In the genomic region with DNA sequence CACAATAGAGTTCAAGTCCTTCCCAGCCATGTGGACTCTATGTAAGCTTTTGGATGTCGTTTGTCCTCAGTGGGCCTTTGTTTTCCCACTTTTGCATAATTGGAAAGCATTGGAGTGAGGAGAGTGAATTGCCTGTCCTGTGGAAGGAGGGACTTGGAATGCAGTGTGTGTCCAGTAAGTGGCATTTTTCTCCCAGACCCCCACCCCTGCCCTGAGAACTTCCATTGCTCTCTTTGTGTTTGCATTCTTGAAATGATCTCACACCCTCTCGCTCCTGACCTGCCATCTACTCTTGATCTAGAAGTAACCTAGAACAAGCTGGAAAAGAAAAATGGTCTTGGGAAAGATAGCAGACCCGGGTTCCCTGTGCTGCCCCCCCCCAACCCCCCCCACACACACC, we compare ENCODE assay signal across 19 mouse cellular contexts.
"Had no signal": no experiment of that assay in that cellular context is flagged by ENCODE, and none has a peak within 500 bp of the region (broad histone marks: within the 10 kb centered on the region; RNA-seq: fewer than 3 reads in every experiment).

No protein-coding gene starts in this region.

- ATAC-seq: intestine, postnatal 0 days; midbrain, embryonic 15.5 days had no signal

- H3K27ac ChIP-seq: kidney, embryonic 15.5 days; left cerebral cortex, adult 2 months; liver, embryonic 13.5 days; midbrain, embryonic 12.5 days; midbrain, embryonic 15.5 days; stomach, postnatal 0 days had no signal

- H3K27me3 ChIP-seq: kidney, embryonic 15.5 days; liver, embryonic 13.5 days; midbrain, embryonic 12.5 days; midbrain, embryonic 15.5 days had no signal

- H3K4me2 ChIP-seq: kidney, embryonic 15.5 days; liver, embryonic 13.5 days; midbrain, embryonic 12.5 days; midbrain, embryonic 15.5 days had no signal

- H3K9ac ChIP-seq: kidney, embryonic 15.5 days; liver, embryonic 13.5 days; midbrain, embryonic 12.5 days; midbrain, embryonic 15.5 days had no signal

- H3K4me1 ChIP-seq: liver, embryonic 13.5 days had no signal

- H3K4me3 ChIP-seq: kidney, embryonic 15.5 days; left cerebral cortex, adult 2 months; liver, embryonic 13.5 days; midbrain, embryonic 12.5 days; midbrain, embryonic 15.5 days; myocyte had no signal

- H3K36me3 ChIP-seq: kidney, embryonic 15.5 days; liver, embryonic 13.5 days; midbrain, embryonic 12.5 days; midbrain, embryonic 15.5 days had no signal

- DNase-seq: kidney, adult 2 months; kidney, postnatal 10 days; kidney, postnatal 36 days; layer of hippocampus, postnatal 36 days; left cerebral cortex, postnatal 4 days; liver, embryonic 13.5 days; lung, adult 2 months; lung, postnatal 14 days; lung, postnatal 4 days; thymus, adult 2 months; thymus, postnatal 14 days; thymus, postnatal 4 days had no signal

- H3K9me3 ChIP-seq: kidney, embryonic 15.5 days; liver, embryonic 13.5 days; midbrain, embryonic 12.5 days; midbrain, embryonic 15.5 days had no signal
